Mouse (Mus musculus) embryonic facial prominence, embryonic 12.5 days (tissue): ENCODE data around the gene Nudt2. TPM values are rescaled to one million over a fixed set of nuclear protein-coding genes. Genes with fewer than 3 reads are reported as not detected.

Experiments used
- ATAC-seq: fragments of 200-750 bp; cut with Nextera tagmentation; 2 replicates; pipeline ENCODE4 v1.8.0; 2017; ENCODE audit not compliant: insufficient number of reproducible peaks, insufficient read depth, low FRiP score, low TSS enrichment
- H3K27ac ChIP-seq: fragments of 300-500 bp; sonication (generic); 2 replicates; pipeline ENCODE4 v1.5.1; 2016; ENCODE audit warnings: mild to moderate bottlenecking
- H3K27me3 ChIP-seq: fragments of 300-500 bp; sonication (generic); 2 replicates; pipeline ENCODE4 v1.6.1; 2016; ENCODE audit warnings: mild to moderate bottlenecking, moderate library complexity
- H3K36me3 ChIP-seq: fragments of 300-500 bp; sonication (generic); 2 replicates; pipeline ENCODE4 v1.6.1; 2016; ENCODE audit warnings: mild to moderate bottlenecking
- H3K4me1 ChIP-seq: fragments of 300-500 bp; sonication (generic); 2 replicates; pipeline ENCODE4 v1.6.1; 2016
- H3K4me2 ChIP-seq: fragments of 300-500 bp; sonication (generic); replicated peaks from 2 replicates; pipeline ENCODE4 v1.6.1; 2016; ENCODE audit warnings: mild to moderate bottlenecking, moderate library complexity
- H3K4me3 ChIP-seq: fragments of 300-500 bp; sonication (generic); 2 replicates; pipeline ENCODE4 v1.5.1; 2016; ENCODE audit warnings: mild to moderate bottlenecking
- H3K9ac ChIP-seq: fragments of 300-500 bp; sonication (generic); 2 replicates; pipeline ENCODE4 v1.6.1; 2016; ENCODE audit warnings: mild to moderate bottlenecking, moderate library complexity
- H3K9me3 ChIP-seq: fragments of 300-500 bp; sonication (generic); 2 replicates; pipeline ENCODE4 v1.6.1; 2016; ENCODE audit warnings: mild to moderate bottlenecking, moderate library complexity
- WGBS: fragments of 180-500 bp; shearing (Covaris S2); methylation state at CpG from one replicate; pipeline ENCODE4 v1.1.7; 2016; 5-methylcytosine and 5-hydroxymethylcytosine counted together
- polyA plus RNA-seq: library from polyadenylated mRNA; unstranded; fragments of >200 nt; fragmentation: Nextera tagmentation; extraction: Ambion mirVana; gene quantifications from 2 replicates; pipeline ENCODE4 v1.2.1, GENCODE M21; 2016

Gene Nudt2
- polyA plus RNA-seq, 1 experiment from 2014 or later, result 53.4 TPM

- Histone ChIP-seq H3K27me3 (peaks cover 28% of the 10 kb centered on the region), H3K4me3 (no peak overlapping the region), H3K4me1 (peaks cover 28% of the 10 kb centered on the region)
These were observed 40.2 kb downstream of the Nudt2 start for GRCm38 (mm10) chr4:41505131-41505551.

DNA sequence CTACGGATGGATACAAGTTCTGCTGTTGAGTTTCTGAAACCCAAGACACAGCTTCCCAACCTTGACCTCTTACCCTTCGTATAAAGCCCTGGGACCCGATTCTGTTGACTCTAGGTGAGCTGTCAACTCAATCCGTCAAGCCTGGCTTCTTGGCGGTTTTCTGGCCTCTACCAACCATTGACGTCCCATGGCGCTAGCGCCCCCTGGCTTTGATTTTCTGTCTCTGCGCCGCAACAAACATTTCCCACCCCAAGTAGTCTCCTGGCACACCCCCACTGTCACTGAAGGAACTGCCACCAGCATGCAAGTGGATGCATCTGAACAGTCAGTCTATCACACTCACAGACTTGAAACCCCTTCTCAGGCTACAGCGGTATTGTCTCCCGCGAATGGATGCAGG lies 41.2 kb downstream of the Nudt2 start:
- H3K9ac ChIP-seq, result peak overlapping the region; percentile 66; the same call in 1 of the 2 replicates
- no peaks in the 10 kb centered on the region for H3K9me3 ChIP-seq
- H3K36me3 ChIP-seq, result no peaks in the 10 kb centered on the region
- peaks cover 28% of the 10 kb centered on the region for H3K4me1 ChIP-seq
- 9% methylated on average over 13 of the region's 13 CpGs for WGBS
- 0 out of 2 replicates have a peak overlapping the region, but pooled peaks have one; percentile 53 for H3K4me3 ChIP-seq
- peak overlapping the region; percentile 82 for H3K4me2 ChIP-seq
- H3K27me3 ChIP-seq, result peaks cover 18% of the 10 kb centered on the region
- no peak for ATAC-seq
- 0 out of 2 replicates have a peak overlapping the region, but pooled peaks have one; percentile 50 for H3K27ac ChIP-seq

More at GRCm38 (mm10) chr4:41505131-41505551, 40.2 kb downstream of the Nudt2 start:
- Histone ChIP-seq H3K9ac (no peak overlapping the region), H3K9me3 (no peaks in the 10 kb centered on the region), H3K27ac (no peak overlapping the region), H3K36me3 (no peaks in the 10 kb centered on the region), H3K4me2 (no peak overlapping the region)
- 56% methylated on average over 11 of the region's 11 CpGs for WGBS
- no peak for ATAC-seq

DNA sequence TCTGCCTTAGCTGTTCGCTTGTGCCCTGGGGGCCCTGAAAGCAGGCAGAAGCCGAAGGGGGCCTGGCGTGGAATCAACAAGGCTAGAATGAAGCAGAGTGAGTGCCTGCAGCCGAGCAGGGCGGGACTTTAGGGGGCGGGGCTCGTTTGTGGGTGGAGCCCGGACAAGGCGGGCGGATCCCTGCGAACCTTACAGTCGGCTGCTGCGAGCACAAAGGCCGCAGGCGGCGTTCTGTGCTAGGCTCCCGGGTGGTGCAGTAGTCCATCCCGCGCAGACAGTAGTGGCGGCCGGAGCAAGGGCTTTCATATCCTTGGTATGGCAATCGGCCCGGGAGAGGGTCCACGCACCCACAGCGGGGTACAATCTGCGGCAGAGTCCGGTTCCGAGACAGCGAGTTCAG lies 42.0 kb downstream of the Nudt2 start:
- peak overlapping the region; percentile 82 for H3K4me2 ChIP-seq
- no peaks in the 10 kb centered on the region for H3K9me3 ChIP-seq
- peaks cover 24% of the 10 kb centered on the region for H3K4me1 ChIP-seq
- no peaks in the 10 kb centered on the region for H3K36me3 ChIP-seq
- WGBS, result under 1% methylated on average over 29 of the region's 29 CpGs
- peak; percentile 67 for ATAC-seq
- peak overlapping the region; percentile 66 for H3K9ac ChIP-seq
- H3K27me3 ChIP-seq, result peaks cover 10% of the 10 kb centered on the region; the same call in 1 of the 2 replicates
- peak overlapping the region; percentile 50; the same call in 1 of the 2 replicates for H3K27ac ChIP-seq
- H3K4me3 ChIP-seq, result peak overlapping the region; percentile 53

GRCm38 (mm10) chr4:41507326-41507924 lies 42.5 kb downstream of the Nudt2 start:
- peak; percentile 1; the same call in 1 of the 2 replicates for ATAC-seq
- WGBS, result under 1% methylated on average over 22 of the region's 22 CpGs
- peak overlapping the region; percentile 53 for H3K4me3 ChIP-seq
- no peaks in the 10 kb centered on the region for H3K9me3 ChIP-seq
- no peaks in the 10 kb centered on the region for H3K36me3 ChIP-seq
- peaks cover 19% of the 10 kb centered on the region for H3K4me1 ChIP-seq
- peak overlapping the region; percentile 66 for H3K9ac ChIP-seq
- H3K4me2 ChIP-seq, result peak overlapping the region; percentile 82
- H3K27ac ChIP-seq, result peak overlapping the region; percentile 50; the same call in 1 of the 2 replicates
- H3K27me3 ChIP-seq, result peaks cover 6% of the 10 kb centered on the region; the same call in 1 of the 2 replicates

DNA sequence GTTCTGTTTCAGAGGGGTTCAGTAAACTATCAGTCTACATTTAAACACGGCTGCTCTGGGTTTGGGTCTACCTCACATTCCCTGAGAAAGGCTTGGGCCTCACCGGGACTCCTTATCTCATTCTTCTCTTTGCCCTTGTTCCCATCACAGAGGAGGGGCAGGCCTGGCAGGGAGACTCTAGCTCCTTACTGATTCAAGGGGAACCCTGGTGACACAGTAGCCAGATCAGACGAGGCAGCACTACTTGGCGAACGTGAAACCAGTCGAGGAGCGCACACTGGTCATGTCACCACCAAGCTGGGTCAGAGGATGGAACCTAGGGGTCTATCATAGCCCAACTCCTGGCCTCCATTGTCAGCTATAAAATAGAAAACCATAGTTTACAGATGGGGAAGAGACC lies 43.0 kb downstream of the Nudt2 start:
- H3K9ac ChIP-seq, result no peak overlapping the region
- H3K36me3 ChIP-seq, result no peaks in the 10 kb centered on the region
- no peak overlapping the region for H3K27ac ChIP-seq
- no peak overlapping the region for H3K4me3 ChIP-seq
- H3K27me3 ChIP-seq, result peaks cover 6% of the 10 kb centered on the region; the same call in 1 of the 2 replicates
- H3K4me2 ChIP-seq, result peak overlapping the region; percentile 82; the same call in 1 of the 2 replicates
- WGBS, result 38% methylated on average over 7 of the region's 7 CpGs
- H3K9me3 ChIP-seq, result no peaks in the 10 kb centered on the region
- no peak for ATAC-seq
- H3K4me1 ChIP-seq, result peaks cover 15% of the 10 kb centered on the region

DNA sequence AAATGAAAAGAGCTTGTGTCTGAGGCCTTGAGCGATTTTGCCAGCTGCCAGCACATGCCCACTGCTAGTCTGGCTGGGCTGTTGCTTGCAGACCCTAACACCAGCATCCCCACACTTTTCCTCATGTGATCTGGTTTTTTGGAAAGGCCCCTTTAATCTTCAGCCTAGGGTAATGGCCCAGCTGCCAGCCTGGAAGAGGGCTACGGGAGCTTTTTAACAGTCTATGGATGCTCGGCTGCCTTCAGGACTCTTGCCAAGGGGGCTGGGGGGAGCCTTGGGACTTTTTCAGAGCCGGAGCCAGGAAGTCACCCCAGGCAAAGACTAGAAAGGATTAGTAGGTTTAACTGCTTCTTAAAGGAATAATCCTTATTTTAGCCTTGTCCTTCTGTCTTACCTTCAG lies 48.4 kb downstream of the Nudt2 start:
- peaks cover 2% of the 10 kb centered on the region; the same call in 1 of the 2 replicates for H3K27me3 ChIP-seq
- WGBS, result 20% methylated on average over 4 of the region's 4 CpGs
- H3K27ac ChIP-seq, result peak overlapping the region; percentile 77; the same call in 1 of the 2 replicates
- peaks cover 7% of the 10 kb centered on the region for H3K4me1 ChIP-seq
- H3K36me3 ChIP-seq, result no peaks in the 10 kb centered on the region
- H3K4me3 ChIP-seq, result no peak overlapping the region
- peak overlapping the region; percentile 9; the same call in 1 of the 2 replicates for H3K4me2 ChIP-seq
- H3K9ac ChIP-seq, result no peak overlapping the region
- no peak for ATAC-seq
- no peaks in the 10 kb centered on the region for H3K9me3 ChIP-seq

DNA sequence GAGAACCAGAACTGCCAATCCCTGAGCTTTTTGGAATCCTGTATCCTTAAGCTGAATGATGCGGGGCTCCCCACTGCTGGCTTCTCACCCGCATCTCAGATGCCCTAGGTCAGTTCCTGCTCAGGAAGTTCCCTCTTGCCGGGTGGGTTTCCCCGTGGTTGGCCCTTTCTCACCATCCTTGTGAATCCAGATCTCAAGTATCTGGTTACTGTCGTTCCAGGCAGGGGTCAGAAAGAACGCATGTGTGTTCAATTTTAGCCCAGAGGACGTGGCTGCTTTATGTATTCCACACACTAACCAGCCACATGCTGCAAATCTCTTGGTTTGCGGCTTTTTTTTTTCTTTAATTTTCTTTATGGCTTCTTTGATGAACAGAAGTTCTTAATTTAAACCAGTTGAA lies 48.8 kb downstream of the Nudt2 start:
- H3K27me3 ChIP-seq, result no peaks in the 10 kb centered on the region
- no peak overlapping the region for H3K9ac ChIP-seq
- no peak for ATAC-seq
- H3K4me1 ChIP-seq, result peaks cover 7% of the 10 kb centered on the region
- H3K4me2 ChIP-seq, result peak overlapping the region; percentile 9; the same call in 1 of the 2 replicates
- H3K27ac ChIP-seq, result peak overlapping the region; percentile 77; the same call in 1 of the 2 replicates
- 4% methylated on average over 8 of the region's 8 CpGs for WGBS
- H3K9me3 ChIP-seq, result no peaks in the 10 kb centered on the region
- H3K36me3 ChIP-seq, result no peaks in the 10 kb centered on the region
- H3K4me3 ChIP-seq, result no peak overlapping the region

DNA sequence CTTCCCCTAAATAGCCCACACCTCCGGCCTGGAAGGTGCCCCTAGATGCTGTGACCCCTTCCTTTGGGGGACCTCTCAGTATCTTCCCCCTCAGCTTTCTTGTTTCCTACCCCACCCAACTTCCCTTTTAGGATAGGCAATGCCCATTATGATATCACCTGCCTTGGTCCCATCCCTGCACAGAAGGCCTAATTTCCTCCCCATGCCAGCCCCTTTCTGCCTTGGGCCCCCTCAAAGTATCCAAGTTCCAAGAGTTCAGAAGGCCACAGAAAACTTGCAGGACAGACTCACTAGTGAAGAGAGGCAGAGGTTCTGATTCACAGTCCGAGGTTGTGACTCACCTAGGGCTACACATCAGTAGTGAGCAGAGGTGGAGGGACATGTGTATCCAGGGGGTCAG lies 52.3 kb downstream of the Nudt2 start, which contains the start of gene 1110017D15Rik:
Gene 1110017D15Rik, minus strand, starts transcription at position 101 of the 400 bp plus-strand sequence.
- Histone ChIP-seq H3K27ac (no peak within 1 kb of the TSS), H3K4me1 (peaks cover 7% of the 10 kb centered on the region), H3K4me2 (no peak within 1 kb of the TSS), H3K27me3 (0 out of 2 replicates have a peak, but pooled peaks cover 7% of the 10 kb centered on the region), H3K9me3 (no peaks in the 10 kb centered on the region), H3K9ac (no peak within 1 kb of the TSS), H3K4me3 (no peak within 1 kb of the TSS), H3K36me3 (no peaks in the 10 kb centered on the region)
- no peak for ATAC-seq
- WGBS, result 94% methylated on average over 2 of the region's 2 CpGs

GRCm38 (mm10) chr4:41518349-41518748 lies 53.4 kb downstream of the Nudt2 start:
- H3K4me1 ChIP-seq, result peaks cover 4% of the 10 kb centered on the region
- H3K36me3 ChIP-seq, result no peaks in the 10 kb centered on the region
- no peak for ATAC-seq
- 0 out of 2 replicates have a peak, but pooled peaks cover 7% of the 10 kb centered on the region for H3K27me3 ChIP-seq
- 70% methylated on average over 7 of the region's 7 CpGs for WGBS
- no peak overlapping the region for H3K4me2 ChIP-seq
- H3K9me3 ChIP-seq, result no peaks in the 10 kb centered on the region
- no peak overlapping the region for H3K9ac ChIP-seq
- H3K27ac ChIP-seq, result no peak overlapping the region
- no peak overlapping the region for H3K4me3 ChIP-seq

- H3K9me3 ChIP-seq, result no peaks in the 10 kb centered on the region
- no peak overlapping the region for H3K4me2 ChIP-seq
- ATAC-seq, result no peak
- no peaks in the 10 kb centered on the region for H3K4me1 ChIP-seq
- H3K36me3 ChIP-seq, result no peaks in the 10 kb centered on the region
- H3K4me3 ChIP-seq, result no peak overlapping the region
- WGBS, result 90% methylated on average over 5 of the region's 5 CpGs
- H3K27ac ChIP-seq, result no peak overlapping the region
- 0 out of 2 replicates have a peak, but pooled peaks cover 7% of the 10 kb centered on the region for H3K27me3 ChIP-seq
- no peak overlapping the region for H3K9ac ChIP-seq
These were observed 54.2 kb downstream of the Nudt2 start for GRCm38 (mm10) chr4:41519195-41519594.

GRCm38 (mm10) chr4:41520641-41521040 lies 55.7 kb downstream of the Nudt2 start:
- H3K9ac ChIP-seq, result no peak overlapping the region
- H3K27ac ChIP-seq, result no peak overlapping the region
- no peak overlapping the region for H3K4me3 ChIP-seq
- H3K4me1 ChIP-seq, result no peaks in the 10 kb centered on the region
- H3K36me3 ChIP-seq, result no peaks in the 10 kb centered on the region
- 0 out of 2 replicates have a peak, but pooled peaks cover 7% of the 10 kb centered on the region for H3K27me3 ChIP-seq
- no peak for ATAC-seq
- no peaks in the 10 kb centered on the region for H3K9me3 ChIP-seq
- H3K4me2 ChIP-seq, result no peak overlapping the region
- 41% methylated on average over 14 of the region's 14 CpGs for WGBS

DNA sequence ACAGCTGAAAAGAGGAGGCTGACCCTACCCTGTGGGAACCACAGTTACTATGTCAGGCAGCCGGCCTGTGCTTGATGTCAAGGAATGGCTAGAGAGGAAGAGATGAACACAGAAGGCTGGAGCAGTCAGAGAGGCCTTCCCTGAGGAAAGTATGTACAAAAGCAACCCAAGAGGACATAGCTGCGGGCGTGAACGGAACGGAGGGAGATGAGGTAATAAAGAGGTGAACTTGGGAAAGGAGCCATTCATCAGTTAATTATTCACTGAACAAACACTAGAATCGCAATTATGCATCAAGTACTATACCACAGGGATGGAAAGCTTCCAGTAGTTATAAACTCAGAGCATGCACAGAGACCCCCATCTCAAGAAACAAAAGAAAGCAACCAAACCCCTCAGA lies 57.2 kb downstream of the Nudt2 start:
- Histone ChIP-seq H3K4me1 (no peaks in the 10 kb centered on the region), H3K27me3 (peaks cover 14% of the 10 kb centered on the region; the same call in 1 of the 2 replicates), H3K9ac (no peak overlapping the region), H3K4me3 (no peak overlapping the region), H3K36me3 (no peaks in the 10 kb centered on the region), H3K9me3 (no peaks in the 10 kb centered on the region), H3K4me2 (no peak overlapping the region), H3K27ac (no peak overlapping the region)
- WGBS, result 83% methylated on average over 6 of the region's 6 CpGs
- no peak for ATAC-seq
